Mouse (Mus musculus) kidney, adult 2 months (tissue): ENCODE measurements at regions not wholly inside any gene's neighbourhood (a gene's known extent, or its start where the extent isn't known, plus 50 kb on each side); places are given as distances from the start of the nearest gene placed in this dataset.

Experiments used
- DNase-seq: peaks from one replicate; pipeline ENCODE4 v3.0.0; 2021
- H3K27ac ChIP-seq: fragments of 200-500 bp; 2 replicates; pipeline ENCODE4 v1.5.1; 2012; ENCODE audit warnings: low read depth, low read length, control low read depth, inconsistent platforms; ENCODE audit not compliant: insufficient read depth
- H3K27me3 ChIP-seq: fragments of 200-500 bp; replicated peaks from 2 replicates; pipeline ENCODE4 v1.6.1; 2012; ENCODE audit warnings: mild to moderate bottlenecking, moderate library complexity, low read length, inconsistent platforms; ENCODE audit not compliant: control insufficient read depth, insufficient read depth
- H3K36me3 ChIP-seq: fragments of 200-500 bp; 2 replicates; pipeline ENCODE4 v1.6.1; 2012; ENCODE audit warnings: mild to moderate bottlenecking, moderate library complexity, low read length, inconsistent platforms; ENCODE audit not compliant: control insufficient read depth, insufficient read depth
- H3K4me1 ChIP-seq: fragments of 200-500 bp; 2 replicates; pipeline ENCODE4 v1.6.1; 2011; ENCODE audit warnings: low read length; ENCODE audit not compliant: control insufficient read depth, insufficient read depth
- H3K4me3 ChIP-seq: fragments of 200-500 bp; 2 replicates; pipeline ENCODE4 v1.5.1; 2011; ENCODE audit warnings: mild to moderate bottlenecking, low read depth, low read length, control low read depth; ENCODE audit not compliant: insufficient read depth
- CTCF ChIP-seq: fragments of 200-500 bp; conservative IDR thresholded peaks from 2 replicates; pipeline ENCODE4 v1.5.1; 2011; ENCODE audit warnings: low read depth, mild to moderate bottlenecking, control low read depth, low read length, moderate library complexity, mixed read lengths; ENCODE audit not compliant: insufficient read depth, insufficient read length
- POLR2A ChIP-seq: fragments of 200-500 bp; IDR thresholded peaks from one replicate; pipeline ENCODE4 v1.6.1; 2011; ENCODE audit warnings: low read depth, low read length, control low read depth
- WGBS: fragments of 180-500 bp; shearing (Covaris S2); methylation state at CpG from one replicate; pipeline ENCODE4 v1.1.7; 2018; 5-methylcytosine and 5-hydroxymethylcytosine counted together

GRCm38 (mm10) chr1:95762244-95762643 lies 94.9 kb upstream of the St8sia4 start:
- Histone ChIP-seq H3K4me1 (no peaks in the 10 kb centered on the region), H3K36me3 (no peaks in the 10 kb centered on the region), H3K4me3 (no peak overlapping the region), H3K27ac (no peak overlapping the region), H3K27me3 (no peaks in the 10 kb centered on the region)
- TF ChIP-seq POLR2A = no peak
- peak; percentile 50 for TF ChIP-seq CTCF
- peak; percentile 69 for DNase-seq
- WGBS = 1% methylated on average over 2 of the region's 2 CpGs

GRCm38 (mm10) chr1:95754071-95754915 lies 86.9 kb upstream of the St8sia4 start:
- Histone ChIP-seq H3K27ac (no peak overlapping the region), H3K27me3 (no peaks in the 10 kb centered on the region), H3K4me3 (no peak overlapping the region), H3K36me3 (no peaks in the 10 kb centered on the region), H3K4me1 (no peaks in the 10 kb centered on the region)
- no peak for DNase-seq
- TF ChIP-seq CTCF (no peak), POLR2A (no peak)
- WGBS = 83% methylated on average over 8 of the region's 8 CpGs

- Histone ChIP-seq H3K4me3 (no peak overlapping the region), H3K27ac (no peak overlapping the region), H3K36me3 (no peaks in the 10 kb centered on the region), H3K4me1 (no peaks in the 10 kb centered on the region), H3K27me3 (no peaks in the 10 kb centered on the region)
- WGBS = 90% methylated on average over 1 of the region's 1 CpGs
- TF ChIP-seq CTCF (no peak), POLR2A (no peak)
- no peak for DNase-seq
Measured at GRCm38 (mm10) chr1:95753517-95753916, 86.1 kb upstream of the St8sia4 start.

- no peak overlapping the region for H3K4me3 ChIP-seq
- DNase-seq = no peak
- H3K27ac ChIP-seq = no peak overlapping the region
- 67% methylated on average over 1 of the region's 1 CpGs for WGBS
- no peaks in the 10 kb centered on the region for H3K36me3 ChIP-seq
- no peaks in the 10 kb centered on the region for H3K4me1 ChIP-seq
- no peak for TF ChIP-seq CTCF
- no peak for TF ChIP-seq POLR2A
- H3K27me3 ChIP-seq = no peaks in the 10 kb centered on the region
Measured at GRCm38 (mm10) chr1:95748940-95749339, 81.6 kb upstream of the St8sia4 start.

DNA sequence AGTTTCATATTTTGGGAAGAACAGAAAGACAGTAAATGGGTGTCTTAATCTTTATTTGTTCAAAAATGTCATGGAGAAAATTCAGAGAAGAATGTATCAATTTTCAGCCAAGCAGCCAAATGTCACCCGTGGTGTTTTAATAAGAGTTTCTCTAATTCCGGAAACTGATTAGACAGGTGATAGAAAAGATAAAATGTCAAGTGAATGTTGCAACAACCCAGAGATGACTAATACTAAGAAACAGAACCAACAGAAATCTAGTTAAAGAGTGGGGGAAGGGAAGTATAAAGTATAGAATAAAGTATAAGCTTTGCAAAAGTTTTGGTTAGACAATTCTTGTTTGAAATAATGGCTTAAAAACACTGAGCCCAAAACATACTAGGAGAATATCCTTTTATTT lies 79.9 kb upstream of the St8sia4 start:
- H3K27ac ChIP-seq = no peak overlapping the region
- H3K4me3 ChIP-seq = no peak overlapping the region
- H3K27me3 ChIP-seq = no peaks in the 10 kb centered on the region
- TF ChIP-seq CTCF (no peak), POLR2A (no peak)
- 68% methylated on average over 2 of the region's 2 CpGs for WGBS
- no peaks in the 10 kb centered on the region for H3K36me3 ChIP-seq
- no peak for DNase-seq
- H3K4me1 ChIP-seq = no peaks in the 10 kb centered on the region

GRCm38 (mm10) chr1:95744446-95744845 lies 77.1 kb upstream of the St8sia4 start:
- Histone ChIP-seq H3K4me3 (no peak overlapping the region), H3K36me3 (no peaks in the 10 kb centered on the region), H3K4me1 (no peaks in the 10 kb centered on the region), H3K27ac (no peak overlapping the region), H3K27me3 (no peaks in the 10 kb centered on the region)
- 46% methylated on average over 2 of the region's 2 CpGs for WGBS
- TF ChIP-seq CTCF = no peak
- no peak for TF ChIP-seq POLR2A
- DNase-seq = no peak

GRCm38 (mm10) chr1:95743334-95743733 lies 76.0 kb upstream of the St8sia4 start:
- no peaks in the 10 kb centered on the region for H3K4me1 ChIP-seq
- 78% methylated on average over 2 of the region's 2 CpGs for WGBS
- no peak for TF ChIP-seq POLR2A
- TF ChIP-seq CTCF = no peak

More at GRCm38 (mm10) chr1:95743334-95743733, 76.0 kb upstream of the St8sia4 start:
- DNase-seq = no peak
- Histone ChIP-seq H3K27ac (no peak overlapping the region), H3K36me3 (no peaks in the 10 kb centered on the region), H3K4me3 (no peak overlapping the region), H3K27me3 (no peaks in the 10 kb centered on the region)
